10 mouse cellular contexts compared by ENCODE assay signal in genomic region chr3:145827191-145828045, GRCm38 (mm10).
DNase-seq lines count a peak whose midpoint lies in the region; ATAC-seq and TF ChIP-seq lines count a peak whose summit lies in the region.
"Had no signal": no experiment of that assay in that cellular context is flagged by ENCODE, and none has a peak within 500 bp of the region (broad histone marks: within the 10 kb centered on the region; RNA-seq: fewer than 3 reads in every experiment).

No protein-coding gene starts in this region.

- 39% methylated on average over 18 of the region's 18 CpGs for WGBS in heart, embryonic 13.5 days
- WGBS in kidney, postnatal 0 days, result 15% methylated on average over 18 of the region's 18 CpGs
- 31% methylated on average over 18 of the region's 18 CpGs for WGBS in midbrain, embryonic 14.5 days

- H3K9ac ChIP-seq in heart, embryonic 13.5 days, result peak overlapping the region; percentile 58
- peak overlapping the region; percentile 35; the same call in 1 of the 2 replicates for H3K9ac ChIP-seq in kidney, postnatal 0 days (ENCODE audit: low read depth, low read length)
- peak overlapping the region; percentile 4; the same call in 1 of the 2 replicates for H3K9ac ChIP-seq in midbrain, embryonic 14.5 days (replicated peaks; ENCODE audit: low read length)
- H3K9ac ChIP-seq: liver, embryonic 14.5 days had no signal

- H3K4me3 ChIP-seq in heart, embryonic 13.5 days, result peak overlapping the region; percentile 14; the same call in 1 of the 2 replicates
- no peak overlapping the region for H3K4me3 ChIP-seq in kidney, postnatal 0 days (replicated peaks; ENCODE audit: low read depth, low read length)
- H3K4me3 ChIP-seq in midbrain, embryonic 14.5 days (replicated peaks; ENCODE audit: low read depth, low read length), result no peak overlapping the region

- peaks cover 9% of the 10 kb centered on the region; the same call in 1 of the 2 replicates for H3K27me3 ChIP-seq in heart, embryonic 13.5 days (replicated peaks)
- no peaks in the 10 kb centered on the region for H3K27me3 ChIP-seq in kidney, postnatal 0 days (ENCODE audit: insufficient read depth, low read length)
- peaks cover 18% of the 10 kb centered on the region for H3K27me3 ChIP-seq in midbrain, embryonic 14.5 days (ENCODE audit: control insufficient read depth, insufficient read depth, low read length)

- H3K36me3 ChIP-seq in heart, embryonic 13.5 days, result no peaks in the 10 kb centered on the region
- H3K36me3 ChIP-seq in kidney, postnatal 0 days (ENCODE audit: insufficient read depth, low read length), result no peaks in the 10 kb centered on the region
- H3K36me3 ChIP-seq in midbrain, embryonic 14.5 days (ENCODE audit: control insufficient read depth, insufficient read depth, low read length), result no peaks in the 10 kb centered on the region
- H3K36me3 ChIP-seq: G1E had no signal

- peak overlapping the region; percentile 59 for H3K4me2 ChIP-seq in heart, embryonic 13.5 days
- peak overlapping the region; percentile 52 for H3K4me2 ChIP-seq in kidney, postnatal 0 days (ENCODE audit: low read length)
- H3K4me2 ChIP-seq in midbrain, embryonic 14.5 days (ENCODE audit: low read length), result peak overlapping the region; percentile 5; the same call in 1 of the 2 replicates

- no peak for TF ChIP-seq CTCF in kidney, postnatal 0 days (IDR thresholded peaks at IDR 0.05; ENCODE audit: low read depth)

- H3K27ac ChIP-seq in heart, embryonic 13.5 days (replicated peaks), result peak overlapping the region; percentile 62
- peak overlapping the region; percentile 66 for H3K27ac ChIP-seq in kidney, postnatal 0 days
- no peak overlapping the region for H3K27ac ChIP-seq in midbrain, embryonic 14.5 days (replicated peaks; ENCODE audit: low read depth, low read length)
- H3K27ac ChIP-seq: liver, embryonic 14.5 days had no signal

- ATAC-seq in heart, embryonic 13.5 days (ENCODE audit: extremely low read depth, insufficient number of reproducible peaks, low FRiP score, low TSS enrichment), result no peak; the same call in 1 of the 2 replicates
- peak; percentile 73; the same call in 1 of the 2 replicates for ATAC-seq in kidney, postnatal 0 days (replicated peaks; ENCODE audit: low FRiP score, low read depth)
- ATAC-seq in midbrain, embryonic 14.5 days (ENCODE audit: low FRiP score, low TSS enrichment), result no peak
- no peak for ATAC-seq in granulocyte monocyte progenitor cell, adult 5-6 weeks (replicated peaks; ENCODE audit: poor library complexity, severe bottlenecking)

- peaks cover 39% of the 10 kb centered on the region for H3K4me1 ChIP-seq in heart, embryonic 13.5 days
- peaks cover 21% of the 10 kb centered on the region for H3K4me1 ChIP-seq in kidney, postnatal 0 days (replicated peaks; ENCODE audit: insufficient read depth, low read length)
- peaks cover 23% of the 10 kb centered on the region for H3K4me1 ChIP-seq in midbrain, embryonic 14.5 days (ENCODE audit: control insufficient read depth, insufficient read depth, low read length)

- DNase-seq in NIH3T3 (ENCODE audit: low read depth), result peak; percentile 74
- peak; percentile 60 for DNase-seq in embryo, embryonic 11.5 days (ENCODE audit: low read depth, low spot score)
- DNase-seq in kidney, postnatal 0 days (ENCODE audit: low spot score), result peak; percentile 93
- DNase-seq in midbrain, embryonic 14.5 days, result peak; percentile 37
- no peak for DNase-seq in thymus, adult 18-20 months
- no peak for DNase-seq in cerebellum, postnatal 36 days

- no peaks in the 10 kb centered on the region for H3K9me3 ChIP-seq in heart, embryonic 13.5 days
- no peaks in the 10 kb centered on the region for H3K9me3 ChIP-seq in kidney, postnatal 0 days (replicated peaks; ENCODE audit: low read length)
- no peaks in the 10 kb centered on the region for H3K9me3 ChIP-seq in midbrain, embryonic 14.5 days (ENCODE audit: control insufficient read depth, low read length)

Comparison
In these comparisons a context has a peak if more than half of its experiments do, and no peak if none do; other contexts are left out.
1. DNase-seq: peak in NIH3T3 (single experiment), embryo, embryonic 11.5 days (single experiment), kidney, postnatal 0 days (single experiment) and midbrain, embryonic 14.5 days (single experiment); none in thymus, adult 18-20 months (0 of 2) and cerebellum, postnatal 36 days (0 of 2).
2. H3K4me2 ChIP-seq: peak in every context shown above with its lines; median percentile 59 in heart, embryonic 13.5 days; 52 in kidney, postnatal 0 days; 5 in midbrain, embryonic 14.5 days.
3. H3K9ac ChIP-seq: peak in every context shown above with its lines; median percentile 58 in heart, embryonic 13.5 days; 35 in kidney, postnatal 0 days; 4 in midbrain, embryonic 14.5 days.